Mouse (Mus musculus) midbrain, embryonic 14.5 days (tissue): Measurements from ENCODE around the gene Tdrd9. TPM values are rescaled to one million over a fixed set of nuclear protein-coding genes. Genes with fewer than 3 reads are reported as not detected.
"Not testable (repeated sequence)": the region's sequence is repeated elsewhere in the genome, so short reads cannot be mapped to it uniquely, and the experiment has no call there.

ENCODE experiments used
- ATAC-seq: fragments of 200-750 bp; cut with Nextera tagmentation; 2 replicates; pipeline ENCODE4 v1.8.0; 2017; ENCODE audit warnings: moderate number of reproducible peaks, moderate library complexity; ENCODE audit not compliant: low FRiP score, low TSS enrichment
- DNase-seq: peaks from one replicate; pipeline ENCODE4 v3.0.0-alpha.2; 2015
- H3K27ac ChIP-seq: fragments of 300-500 bp; sonication (generic); replicated peaks from 2 replicates; pipeline ENCODE4 v1.5.1; 2014; ENCODE audit warnings: mild to moderate bottlenecking, low read depth, low read length, moderate library complexity
- H3K27me3 ChIP-seq: fragments of 300-500 bp; sonication (generic); 2 replicates; pipeline ENCODE4 v1.6.1; 2014; ENCODE audit warnings: low read length, control low read depth, mixed read lengths; ENCODE audit not compliant: control insufficient read depth, insufficient read depth
- H3K36me3 ChIP-seq: fragments of 300-500 bp; sonication (generic); 2 replicates; pipeline ENCODE4 v1.6.1; 2014; ENCODE audit warnings: low read length, control low read depth; ENCODE audit not compliant: control insufficient read depth, insufficient read depth
- H3K4me1 ChIP-seq: fragments of 300-500 bp; sonication (generic); 2 replicates; pipeline ENCODE4 v1.6.1; 2014; ENCODE audit warnings: mild to moderate bottlenecking, antibody characterized with exemption, low read length, control low read depth; ENCODE audit not compliant: control insufficient read depth, insufficient read depth
- H3K4me2 ChIP-seq: fragments of 300-500 bp; sonication (generic); 2 replicates; pipeline ENCODE4 v1.6.1; 2014; ENCODE audit warnings: mild to moderate bottlenecking, low read length, moderate library complexity
- H3K4me3 ChIP-seq: fragments of 300-500 bp; sonication (generic); replicated peaks from 2 replicates; pipeline ENCODE4 v1.5.1; 2014; ENCODE audit warnings: low read depth, low read length
- H3K9ac ChIP-seq: fragments of 300-500 bp; sonication (generic); replicated peaks from 2 replicates; pipeline ENCODE4 v1.6.1; 2014; ENCODE audit warnings: mild to moderate bottlenecking, low read length, moderate library complexity
- H3K9me3 ChIP-seq: fragments of 300-500 bp; sonication (generic); 2 replicates; pipeline ENCODE4 v1.6.1; 2016; ENCODE audit warnings: low read length, control low read depth, mixed read lengths; ENCODE audit not compliant: control insufficient read depth
- WGBS: fragments of 180-500 bp; shearing (Covaris S2); extraction: QIAGEN DNeasy Blood & Tissue Kit; methylation state at CpG from one replicate; pipeline ENCODE4 v1.1.7; 2014; 5-methylcytosine and 5-hydroxymethylcytosine counted together
- polyA plus RNA-seq: library from polyadenylated mRNA; unstranded; fragments of >200 nt; fragmentation: Nextera tagmentation; extraction: Ambion mirVana; gene quantifications from 2 replicates; pipeline ENCODE4 v1.2.1, GENCODE M21; 2014

Tdrd9 gene
- polyA plus RNA-seq, 1 experiment from 2014 or later = 0.46 TPM

DNA sequence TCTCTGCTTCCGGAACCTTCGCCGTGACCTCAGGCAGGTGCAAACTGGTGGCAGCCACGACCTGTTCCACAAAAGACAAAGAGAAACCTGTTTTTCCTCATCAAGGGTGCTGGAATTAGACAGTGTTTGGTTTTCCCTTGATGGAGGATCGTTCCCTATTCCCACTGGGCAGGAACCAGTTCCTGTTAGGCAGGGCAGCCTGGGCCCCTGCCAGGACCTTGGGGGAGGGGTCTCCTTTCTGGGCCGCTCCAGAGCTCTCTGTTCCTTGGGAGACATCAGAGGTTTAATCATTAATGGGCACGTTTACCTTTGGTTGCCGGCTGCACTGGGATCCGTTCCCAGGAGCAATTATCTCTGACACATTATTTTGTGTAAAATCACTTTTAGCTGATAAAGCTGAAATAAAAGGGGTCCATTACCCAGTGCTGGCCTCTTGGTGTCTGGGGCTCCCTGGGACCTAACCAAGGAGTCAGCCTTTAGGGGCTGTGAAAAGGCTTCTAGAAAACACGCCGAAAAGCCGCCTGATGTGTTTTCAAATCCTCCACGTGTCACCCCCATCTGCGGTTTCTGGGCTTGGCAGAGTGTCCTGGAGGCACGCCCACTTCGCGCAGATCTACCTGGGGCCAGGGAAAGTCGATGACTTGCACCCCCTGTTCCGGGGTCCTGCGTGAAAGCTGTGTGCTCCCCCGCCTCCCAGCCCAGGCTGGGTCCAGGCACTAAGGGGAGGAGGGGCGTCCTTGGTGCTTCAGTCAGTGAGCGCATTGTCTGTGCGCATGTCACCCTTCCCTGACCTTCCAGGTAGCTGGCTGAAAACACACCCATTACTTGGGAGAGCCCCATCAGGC, 34.4 kb upstream of the Tdrd9 start:
- WGBS = 46% methylated on average over 24 of the region's 24 CpGs
- Histone ChIP-seq H3K9me3 (no peaks in the 10 kb centered on the region), H3K27me3 (no peaks in the 10 kb centered on the region), H3K36me3 (no peaks in the 10 kb centered on the region), H3K27ac (no peak overlapping the region), H3K4me3 (no peak overlapping the region), H3K9ac (no peak overlapping the region), H3K4me2 (no peak overlapping the region), H3K4me1 (no peaks in the 10 kb centered on the region)
- ATAC-seq (no peak), DNase-seq (no peak)

DNA sequence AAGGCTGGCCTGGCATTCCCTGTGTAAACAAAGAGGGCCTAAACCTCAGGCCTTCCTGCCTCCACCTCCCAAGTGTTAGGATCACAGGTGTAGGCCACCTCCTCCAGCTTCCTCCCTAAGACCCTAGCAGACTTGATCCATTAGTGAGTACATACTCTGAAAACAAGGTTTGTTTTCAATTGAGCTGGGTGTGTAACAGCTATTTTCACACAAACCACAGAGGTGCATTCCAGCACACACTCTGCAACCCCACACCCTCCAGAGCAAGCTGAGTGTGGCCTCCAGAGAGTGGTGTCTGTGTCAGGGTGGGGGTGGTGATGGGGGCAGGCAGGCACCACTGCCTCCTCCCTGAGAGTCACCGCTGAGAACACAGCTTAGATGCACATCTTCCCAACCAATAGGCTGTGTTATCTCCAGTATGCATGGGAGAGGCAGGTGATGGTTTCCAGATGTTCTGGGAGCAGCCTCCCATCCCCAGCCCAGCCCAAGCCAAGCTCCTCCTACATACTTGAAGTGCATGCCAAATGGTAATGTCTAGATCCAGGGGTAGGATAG, 32.7 kb upstream of the Tdrd9 start:
- Histone ChIP-seq H3K36me3 (no peaks in the 10 kb centered on the region), H3K9ac (no peak overlapping the region), H3K4me2 (no peak overlapping the region), H3K27ac (no peak overlapping the region), H3K9me3 (no peaks in the 10 kb centered on the region), H3K27me3 (no peaks in the 10 kb centered on the region), H3K4me3 (no peak overlapping the region), H3K4me1 (no peaks in the 10 kb centered on the region)
- ATAC-seq (no peak), DNase-seq (no peak)
- WGBS = 70% methylated on average over 1 of the region's 1 CpGs

DNA sequence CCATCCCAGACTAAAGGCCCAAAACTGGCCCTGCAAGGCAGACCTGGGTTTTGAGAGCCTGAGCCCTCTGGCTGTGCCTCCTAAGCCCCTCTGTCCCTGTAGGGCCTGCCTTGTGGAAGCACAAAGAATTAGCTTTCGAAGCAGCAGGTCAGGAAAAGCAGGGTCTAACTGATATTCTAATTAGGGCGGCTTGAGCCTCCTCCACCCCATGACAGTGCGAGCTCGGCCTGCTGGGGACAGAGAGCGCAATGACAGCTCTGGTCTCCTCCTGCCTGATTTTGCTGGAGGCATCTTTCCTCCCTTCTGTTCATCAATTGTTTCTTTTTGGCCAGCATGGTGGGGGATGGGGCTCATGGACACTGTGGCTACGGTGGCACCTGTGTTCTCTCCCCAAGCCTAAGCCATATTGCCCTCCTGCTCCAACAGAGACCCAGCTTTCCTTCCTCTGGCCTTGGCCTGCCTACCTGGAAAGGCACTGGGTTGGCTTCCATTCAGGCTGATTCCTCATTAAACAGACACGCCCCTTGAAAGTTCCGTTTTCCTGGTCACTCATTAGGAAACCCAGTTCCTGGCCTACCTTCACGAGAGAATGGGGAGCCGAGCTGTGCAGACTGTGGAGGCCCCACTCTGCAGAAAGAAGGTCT, 27.8 kb upstream of the Tdrd9 start:
- Histone ChIP-seq H3K4me3 (no peak overlapping the region), H3K36me3 (no peaks in the 10 kb centered on the region), H3K27me3 (no peaks in the 10 kb centered on the region), H3K9me3 (no peaks in the 10 kb centered on the region), H3K27ac (no peak overlapping the region), H3K4me2 (no peak overlapping the region), H3K4me1 (no peaks in the 10 kb centered on the region), H3K9ac (no peak overlapping the region)
- ATAC-seq (no peak), DNase-seq (no peak)
- 61% methylated on average over 10 of the region's 10 CpGs for WGBS

DNA sequence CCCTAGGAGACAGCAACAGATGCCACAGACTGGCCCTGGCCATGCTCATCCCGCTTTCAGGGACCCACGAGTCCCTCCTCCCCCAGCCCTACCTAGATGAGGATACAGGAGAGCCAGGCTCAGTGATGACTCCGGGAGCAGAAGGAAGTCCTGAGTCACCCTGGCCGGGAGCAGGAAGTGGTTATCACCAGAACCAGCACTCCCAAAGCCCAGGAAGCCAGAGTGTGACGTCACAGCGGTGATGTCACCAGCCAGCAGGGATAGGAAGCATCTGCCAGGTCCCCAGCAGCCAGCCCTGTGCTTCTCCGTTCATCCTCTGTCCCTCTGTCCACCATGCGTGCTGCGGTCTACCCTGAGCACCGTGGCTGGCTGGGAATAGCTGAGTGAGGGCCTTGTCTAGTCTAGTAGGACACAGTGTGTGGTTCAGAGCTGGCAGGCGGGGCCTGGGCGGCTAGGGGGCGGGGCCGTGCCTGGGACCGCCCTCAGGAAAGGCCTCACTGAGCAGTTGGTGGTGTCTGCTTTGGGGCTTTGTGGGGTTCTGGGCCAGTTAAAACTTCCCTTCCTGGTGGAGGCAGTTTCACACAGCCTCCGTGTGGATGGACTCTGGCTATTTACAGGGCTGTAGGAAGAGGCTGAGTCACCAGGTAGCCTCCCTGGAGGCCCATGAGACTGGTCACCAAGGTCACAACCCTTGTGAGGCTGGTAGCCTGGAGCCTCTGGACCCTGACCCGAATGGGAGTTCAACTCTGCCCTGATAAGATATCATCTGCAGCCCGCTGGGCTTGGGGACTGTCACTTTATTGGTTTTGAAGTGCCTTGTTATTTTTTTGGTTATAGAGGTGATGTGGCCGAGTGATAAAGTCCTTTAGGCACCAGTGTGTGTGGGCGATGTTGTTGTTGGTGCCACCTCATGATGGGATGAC, 27.0 kb upstream of the Tdrd9 start:
- H3K9me3 ChIP-seq, H3K9ac ChIP-seq, H3K27me3 ChIP-seq, H3K27ac ChIP-seq, H3K4me2 ChIP-seq, DNase-seq, ATAC-seq, H3K4me3 ChIP-seq, H3K36me3 ChIP-seq, H3K4me1 ChIP-seq: not testable (repeated sequence)
- 74% methylated on average over 16 of the region's 20 CpGs for WGBS

DNA sequence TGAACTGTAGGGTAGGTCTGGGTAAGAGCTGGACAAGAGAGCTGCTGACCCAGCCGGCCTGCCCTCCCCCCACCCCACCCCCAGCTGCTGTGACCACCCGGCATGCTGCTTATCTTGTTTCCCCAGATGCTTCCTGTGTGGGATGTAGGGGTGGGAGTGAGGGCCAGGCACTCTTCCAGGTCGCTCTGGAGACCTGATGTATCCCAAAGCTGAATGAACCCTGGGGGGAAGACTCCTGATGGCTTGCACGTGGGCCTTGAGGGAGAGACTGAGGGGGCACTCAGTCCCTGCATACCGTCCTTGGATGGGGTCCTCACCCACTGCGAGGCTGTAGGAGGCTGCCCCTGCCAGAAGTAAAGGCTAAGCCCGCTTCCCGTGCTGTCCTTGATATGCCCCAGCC, 26.2 kb upstream of the Tdrd9 start:
- DNase-seq (no peak), ATAC-seq (no peak)
- Histone ChIP-seq H3K36me3 (no peaks in the 10 kb centered on the region), H3K9me3 (no peaks in the 10 kb centered on the region), H3K4me3 (no peak overlapping the region), H3K27ac (no peak overlapping the region; the same call in 1 of the 2 replicates), H3K4me2 (no peak overlapping the region), H3K9ac (no peak overlapping the region), H3K4me1 (no peaks in the 10 kb centered on the region), H3K27me3 (no peaks in the 10 kb centered on the region)
- WGBS = 71% methylated on average over 8 of the region's 8 CpGs

DNA sequence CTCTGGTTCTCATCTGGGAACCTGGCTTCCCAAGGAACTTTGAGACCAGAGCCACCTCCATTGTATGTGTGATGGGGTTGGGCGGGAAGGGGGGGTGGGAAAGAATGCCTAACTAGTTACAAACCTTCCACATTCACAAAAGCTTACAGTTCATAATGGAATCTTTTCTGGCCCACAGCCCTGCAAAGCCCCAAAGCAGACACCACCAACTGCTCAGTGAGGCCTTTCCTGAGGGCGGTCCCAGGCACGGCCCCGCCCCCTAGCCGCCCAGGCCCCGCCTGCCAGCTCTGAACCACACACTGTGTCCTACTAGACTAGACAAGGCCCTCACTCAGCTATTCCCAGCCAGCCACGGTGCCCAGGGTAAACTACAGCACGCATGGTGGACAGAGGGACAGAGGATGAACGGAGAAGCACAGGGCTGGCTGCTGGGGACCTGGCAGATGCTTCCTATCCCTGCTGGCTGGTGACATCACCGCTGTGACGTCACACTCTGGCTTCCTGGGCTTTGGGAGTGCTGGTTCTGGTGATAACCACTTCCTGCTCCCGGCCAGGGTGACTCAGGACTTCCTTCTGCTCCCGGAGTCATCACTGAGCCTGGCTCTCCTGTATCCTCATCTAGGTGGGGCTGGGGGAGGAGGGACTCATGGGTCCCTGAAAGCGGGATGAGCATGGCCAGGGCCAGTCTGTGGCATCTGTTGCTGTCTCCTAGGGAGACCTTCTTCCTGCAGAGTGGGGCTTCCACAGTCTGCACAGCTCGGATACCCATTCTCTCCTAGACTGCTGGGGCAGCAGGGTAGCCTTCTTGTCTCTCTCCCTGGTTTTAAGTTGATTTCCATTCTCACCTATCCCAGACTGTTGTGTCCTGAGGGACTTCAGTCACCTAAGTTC, 25.3 kb upstream of the Tdrd9 start:
- not testable (repeated sequence) for H3K4me1 ChIP-seq, H3K36me3 ChIP-seq, H3K9me3 ChIP-seq, H3K4me3 ChIP-seq, H3K9ac ChIP-seq, H3K27me3 ChIP-seq, H3K27ac ChIP-seq, DNase-seq, H3K4me2 ChIP-seq
- WGBS = 75% methylated on average over 9 of the region's 15 CpGs
- ATAC-seq = peak; percentile 37; the same call in 1 of the 2 replicates

DNA sequence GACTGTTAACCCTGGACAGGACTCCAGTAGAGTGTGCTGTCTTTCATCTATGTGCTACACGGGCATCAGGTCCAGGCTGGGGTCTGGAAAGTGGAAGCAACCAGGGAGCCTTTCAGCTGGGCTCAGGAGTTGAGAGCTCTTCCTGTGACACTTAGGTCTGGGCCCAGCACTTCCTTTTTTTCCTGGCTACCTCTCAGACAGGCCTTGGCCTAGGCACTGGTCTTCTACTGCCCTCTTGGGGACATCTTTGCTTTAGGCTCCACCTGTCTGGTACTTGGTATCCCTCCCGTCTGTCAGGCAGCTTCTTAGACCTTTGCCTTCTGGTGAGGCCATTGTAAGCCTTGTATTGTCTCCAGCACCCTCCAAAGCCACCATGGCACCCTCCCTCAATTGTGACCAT, 24.6 kb upstream of the Tdrd9 start:
- no peaks in the 10 kb centered on the region for H3K27me3 ChIP-seq
- DNase-seq (peak; percentile 37), ATAC-seq (no peak)

DNA sequence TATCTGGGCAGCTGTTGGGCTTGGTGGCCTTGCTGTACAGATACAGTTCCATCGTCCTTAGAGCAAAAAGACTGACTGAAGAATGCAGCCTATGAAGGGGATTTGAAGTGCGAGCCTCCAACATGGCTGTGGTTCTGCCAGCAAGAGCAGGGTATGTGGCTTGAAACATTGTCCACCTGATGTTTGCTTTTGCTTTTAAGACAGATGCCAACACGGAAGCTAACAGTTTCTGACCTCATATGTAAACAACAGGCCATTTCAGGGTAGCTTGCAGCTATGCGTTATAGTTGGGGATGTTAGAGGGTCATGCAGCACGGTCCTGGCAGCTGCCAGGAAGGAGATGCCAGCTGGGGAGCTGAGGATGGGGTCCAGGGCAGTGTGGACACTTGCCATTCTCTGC, 20.9 kb upstream of the Tdrd9 start:
- 82% methylated on average over 5 of the region's 5 CpGs for WGBS
- no peak overlapping the region for H3K4me3 ChIP-seq
- H3K4me2 ChIP-seq = no peak overlapping the region
- H3K27ac ChIP-seq = no peak overlapping the region
- no peaks in the 10 kb centered on the region for H3K27me3 ChIP-seq
- H3K4me1 ChIP-seq = no peaks in the 10 kb centered on the region
- H3K9me3 ChIP-seq = no peaks in the 10 kb centered on the region
- ATAC-seq (no peak), DNase-seq (no peak)
- H3K9ac ChIP-seq = no peak overlapping the region
- no peaks in the 10 kb centered on the region for H3K36me3 ChIP-seq

More for the DNA sequence above, 24.6 kb upstream of the Tdrd9 start:
- H3K27ac ChIP-seq = no peak overlapping the region
- no peaks in the 10 kb centered on the region for H3K4me1 ChIP-seq
- WGBS = 46% methylated on average over 2 of the region's 2 CpGs
- H3K4me3 ChIP-seq = no peak overlapping the region
- H3K9me3 ChIP-seq = no peaks in the 10 kb centered on the region
- no peak overlapping the region for H3K4me2 ChIP-seq
- no peaks in the 10 kb centered on the region for H3K36me3 ChIP-seq
- no peak overlapping the region for H3K9ac ChIP-seq
